Mouse (Mus musculus): ENCODE results near the gene Vmn2r39. TPM values are rescaled to one million over a fixed set of nuclear protein-coding genes. Genes with fewer than 3 reads are reported as not detected.
"Not testable (repeated sequence)": the region's sequence is repeated elsewhere in the genome, so short reads cannot be mapped to it uniquely, and the experiment has no call there.

Gene Vmn2r39
- total RNA-seq (2022), result not detected

DNA sequence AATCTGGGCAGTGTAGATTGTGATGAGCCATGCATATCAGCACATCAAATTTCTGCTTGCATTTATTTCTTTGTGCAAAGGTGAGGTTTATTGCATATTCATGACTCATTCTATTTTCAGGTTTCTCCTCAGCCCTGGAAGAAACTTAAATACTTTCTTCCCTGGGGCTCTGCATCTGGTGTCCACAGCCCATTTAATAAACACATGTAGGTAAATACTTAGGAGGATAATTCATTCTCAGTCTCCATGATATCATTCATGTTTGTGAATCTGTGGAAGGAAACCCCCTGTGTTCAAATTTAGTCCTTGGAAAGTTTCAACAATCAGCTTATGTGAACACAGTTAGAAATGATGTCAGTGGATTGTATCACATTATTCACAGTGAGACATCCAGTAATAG, at the start of gene Vmn2r39:
Gene Vmn2r39 (minus strand): TSS at position 101 of the 400 bp plus-strand sequence.
- DNase-seq (ENCODE audit: low spot score in 2 of 2), result not testable (repeated sequence)

DNA sequence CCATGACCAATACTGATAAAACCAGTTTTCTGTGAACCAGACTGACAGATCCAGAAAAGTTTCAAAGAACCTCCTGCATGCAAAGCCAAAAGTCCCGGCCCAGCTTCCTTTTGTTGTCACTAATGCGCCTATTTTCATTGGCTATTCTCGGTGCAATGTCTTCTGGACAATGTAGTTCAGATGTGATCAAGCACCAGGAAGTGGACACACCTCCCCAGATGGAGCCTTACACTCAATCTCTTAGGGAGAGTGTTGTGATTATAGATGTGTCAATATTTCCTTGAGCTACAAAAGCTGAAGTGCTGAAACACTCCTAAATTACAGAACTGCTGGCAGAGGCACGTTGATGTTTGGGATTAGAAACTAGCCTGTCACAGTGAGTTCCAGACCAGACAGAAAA, 34.8 kb upstream of the Vmn2r39 start:
- not testable (repeated sequence) for DNase-seq (ENCODE audit: low spot score in 2 of 2)

Other genes with a start within 250 kb of the Vmn2r39 start
- gene Vmn2r40, start 99.4 kb downstream of the Vmn2r39 start, total RNA-seq (2022), result not detected
- not detected for gene Vmn2r38, start 67.1 kb upstream of the Vmn2r39 start, total RNA-seq (2022)
- not detected for gene Vmn2r37, start 192.9 kb upstream of the Vmn2r39 start, total RNA-seq (2022)

All from left cerebral cortex, adult 8-10 months (tissue).